Mouse (Mus musculus) kidney, postnatal 14 days (tissue): ENCODE measurements around the gene Pgam2.
A peak's percentile ranks its signal among the peaks of the same experiment; 100 is the strongest.
"Not testable (repeated sequence)": the region's sequence is repeated elsewhere in the genome, so short reads cannot be mapped to it uniquely, and the experiment has no call there.

ENCODE experiments used
- DNase-seq: peaks from one replicate; pipeline ENCODE4 v3.0.0; 2022; ENCODE audit warnings: mixed read lengths

Gene Pgam2

GRCm38 (mm10) chr11:5803551-5803981 is at the start of gene Pgam2:
Gene Pgam2 (minus strand): TSS chr11:5803733.
- peak; percentile 17 for DNase-seq

GRCm38 (mm10) chr11:5852314-5852713 is 48.8 kb upstream of the Pgam2 start:
- peak; percentile 48 for DNase-seq

GRCm38 (mm10) chr11:5851021-5851736 is 47.6 kb upstream of the Pgam2 start:
- DNase-seq = no peak

GRCm38 (mm10) chr11:5850452-5850851 is 46.9 kb upstream of the Pgam2 start:
- DNase-seq = no peak

GRCm38 (mm10) chr11:5849316-5849715 is 45.8 kb upstream of the Pgam2 start:
- no peak for DNase-seq

- no peak for DNase-seq
These were observed 45.2 kb upstream of the Pgam2 start for GRCm38 (mm10) chr11:5848741-5849140.

- peak; percentile 87 for DNase-seq
These were observed 43.3 kb upstream of the Pgam2 start for GRCm38 (mm10) chr11:5846639-5847345.

GRCm38 (mm10) chr11:5843131-5843530 is 39.6 kb upstream of the Pgam2 start:
- no peak for DNase-seq

- no peak for DNase-seq
These were observed 38.2 kb upstream of the Pgam2 start for GRCm38 (mm10) chr11:5841751-5842150.

GRCm38 (mm10) chr11:5840346-5840745 is 36.8 kb upstream of the Pgam2 start:
- DNase-seq = no peak

- DNase-seq = peak; percentile 96
These were observed 34.0 kb upstream of the Pgam2 start, which contains the start of gene Polm for GRCm38 (mm10) chr11:5837251-5838246. Gene Polm (minus strand): TSS chr11:5838016.

- DNase-seq = peak; percentile 38
These were observed 32.6 kb upstream of the Pgam2 start for GRCm38 (mm10) chr11:5836126-5836525.

- DNase-seq = no peak
These were observed 31.5 kb upstream of the Pgam2 start for GRCm38 (mm10) chr11:5835057-5835456.

GRCm38 (mm10) chr11:5834506-5834905 is 31.0 kb upstream of the Pgam2 start:
- no peak for DNase-seq

- DNase-seq = no peak
These were observed 25.8 kb upstream of the Pgam2 start for GRCm38 (mm10) chr11:5829327-5829726.

- no peak for DNase-seq
These were observed 25.1 kb upstream of the Pgam2 start for GRCm38 (mm10) chr11:5828509-5829191.

- DNase-seq = no peak
These were observed 24.4 kb upstream of the Pgam2 start for GRCm38 (mm10) chr11:5827931-5828330.

GRCm38 (mm10) chr11:5825432-5825831 is 21.9 kb upstream of the Pgam2 start:
- DNase-seq = no peak

- no peak for DNase-seq
These were observed 15.7 kb upstream of the Pgam2 start for GRCm38 (mm10) chr11:5819223-5819622.

- DNase-seq = no peak
These were observed 9.8 kb upstream of the Pgam2 start for GRCm38 (mm10) chr11:5813381-5813780.

GRCm38 (mm10) chr11:5809487-5809886 is 6.0 kb upstream of the Pgam2 start:
- DNase-seq = not testable (repeated sequence)

GRCm38 (mm10) chr11:5807956-5808355 is 4.4 kb upstream of the Pgam2 start:
- no peak for DNase-seq
